Mouse (Mus musculus): ENCODE data around the gene Lix1.

Lix1 gene

DNA sequence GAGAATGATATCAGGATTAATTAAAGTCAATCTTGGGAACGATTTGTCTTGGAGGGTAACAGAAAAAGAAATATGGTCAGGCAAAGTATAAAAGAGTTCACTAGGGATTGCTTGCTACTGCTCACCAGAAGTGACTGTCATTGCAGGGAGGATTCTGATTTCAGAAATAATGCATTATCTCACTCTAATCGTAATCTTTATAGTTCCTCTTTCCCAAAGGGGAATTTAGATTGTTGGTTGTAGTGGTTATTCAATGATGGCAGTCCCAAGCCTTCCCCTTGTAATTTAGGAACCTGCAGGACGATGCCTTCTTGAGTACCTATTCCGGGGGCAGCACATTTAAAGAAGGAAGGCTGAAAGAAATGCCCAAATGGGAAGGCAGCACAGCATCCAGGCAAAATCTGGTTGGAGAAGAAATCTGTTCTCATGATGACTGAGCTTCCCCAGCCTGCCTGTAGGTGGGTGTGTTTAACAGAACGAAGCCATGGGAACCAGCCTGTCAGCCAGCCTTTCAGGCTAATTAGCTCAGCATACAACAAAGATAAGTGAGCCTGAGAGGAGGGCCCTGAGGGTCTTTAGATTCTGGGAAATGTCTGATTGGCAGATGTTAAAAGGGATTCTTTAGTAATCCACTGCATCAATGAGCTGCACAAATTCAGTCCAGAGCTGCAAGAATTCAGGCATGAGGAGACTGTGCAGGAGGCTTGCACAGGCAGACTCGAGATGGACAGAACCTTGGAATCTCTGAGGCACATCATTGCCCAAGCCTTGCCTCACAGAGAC is at the start of gene Lix1:
Lix1 (plus strand) TSS at position 451 of the 783 bp plus-strand sequence.
- peak; percentile 85 for DNase-seq

GRCm38 (mm10) chr17:17373550-17373917 is 28.9 kb upstream of the Lix1 start:
- no peak for DNase-seq

- peak; percentile 94 for DNase-seq
Measured at GRCm38 (mm10) chr17:17373918-17374910, 28.3 kb upstream of the Lix1 start, which contains the start of gene Riok2. Riok2 (plus strand) TSS chr17:17374309.

- DNase-seq: no peak
Measured at GRCm38 (mm10) chr17:17375581-17375980, 26.9 kb upstream of the Lix1 start.

GRCm38 (mm10) chr17:17383703-17384102 is 18.8 kb upstream of the Lix1 start:
- no peak for DNase-seq

- no peak for DNase-seq
Measured at GRCm38 (mm10) chr17:17384502-17384901, 18.0 kb upstream of the Lix1 start.

- DNase-seq: no peak
Measured at GRCm38 (mm10) chr17:17386117-17386516, 16.4 kb upstream of the Lix1 start.

- DNase-seq: no peak
Measured at GRCm38 (mm10) chr17:17391823-17392222, 10.6 kb upstream of the Lix1 start.

DNA sequence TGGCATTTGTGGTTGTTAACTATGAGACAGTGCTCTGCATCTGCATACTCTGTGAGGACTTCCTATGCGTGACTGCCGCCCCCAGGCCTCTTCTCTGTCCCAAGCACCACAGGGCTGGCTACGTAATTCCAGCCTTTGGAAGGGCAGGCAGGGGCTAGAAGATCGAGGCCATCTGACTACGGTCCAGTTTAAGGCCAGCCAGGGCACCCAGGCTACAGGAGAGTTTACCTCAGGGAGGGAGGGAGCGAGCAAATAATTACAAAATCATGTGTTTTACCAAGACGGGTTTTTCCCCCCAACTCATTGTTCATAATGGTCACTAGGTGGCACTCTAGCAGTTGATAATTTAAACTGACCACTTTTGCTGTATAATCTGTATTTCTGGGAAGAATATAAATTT is 9.6 kb upstream of the Lix1 start:
- DNase-seq: no peak

DNA sequence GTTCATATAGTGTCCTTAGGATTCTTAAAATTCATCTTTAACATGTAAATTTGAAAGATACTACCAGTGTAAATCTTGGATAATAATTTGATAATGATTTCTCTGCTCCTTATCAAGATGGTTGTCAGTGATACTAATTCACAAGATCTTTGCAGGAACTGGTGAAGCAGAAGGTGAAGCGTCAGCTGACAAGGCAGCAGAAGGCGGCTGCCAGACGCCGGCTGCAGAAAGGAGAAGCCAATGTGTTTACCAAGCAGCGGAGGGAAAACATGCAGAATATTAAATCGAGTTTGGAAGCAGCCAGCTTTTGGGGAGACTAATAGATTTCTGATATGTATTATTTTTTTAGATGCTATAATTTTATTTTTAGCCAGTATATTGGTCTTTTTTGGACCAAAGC is 9.2 kb upstream of the Lix1 start:
- no peak for DNase-seq

DNA sequence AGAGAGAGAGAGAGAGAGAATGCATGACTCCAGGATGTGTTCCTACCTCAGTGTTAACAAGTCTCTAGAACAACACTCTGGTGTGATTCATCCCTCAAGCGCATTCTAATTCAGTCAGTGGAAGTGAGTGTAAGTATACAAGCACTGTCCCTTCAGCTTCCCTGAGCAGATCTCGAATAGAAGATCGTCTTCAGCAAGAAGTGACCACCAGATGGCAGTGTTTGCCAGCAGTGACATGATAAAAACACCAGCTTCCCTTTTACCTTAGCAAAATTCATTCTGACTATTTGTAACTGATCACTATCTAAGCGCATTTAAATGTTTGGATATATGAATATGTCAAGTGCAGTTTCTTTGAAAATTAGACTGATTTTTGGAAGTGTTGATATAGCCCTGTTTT is 8.1 kb upstream of the Lix1 start:
- DNase-seq: peak; percentile 88

DNA sequence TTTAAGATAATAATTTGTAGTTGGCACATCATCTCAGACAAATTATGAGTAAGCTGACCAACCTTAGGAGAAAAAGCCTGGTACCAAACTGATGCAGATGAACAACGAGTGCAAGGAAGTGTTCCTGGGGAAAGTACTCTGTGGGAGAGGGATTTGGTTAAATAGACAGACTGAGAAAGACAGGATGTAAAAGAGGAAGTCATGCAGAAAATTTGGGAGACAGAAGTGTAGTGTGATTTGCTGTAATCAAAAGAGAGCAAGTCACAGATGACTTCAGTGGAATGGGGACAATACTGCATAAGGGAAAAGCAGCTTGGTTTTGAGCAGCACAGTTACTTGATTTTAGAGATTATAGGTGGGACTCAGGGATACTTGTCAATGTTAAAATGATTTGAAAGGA is 5.6 kb upstream of the Lix1 start:
- DNase-seq: no peak

DNA sequence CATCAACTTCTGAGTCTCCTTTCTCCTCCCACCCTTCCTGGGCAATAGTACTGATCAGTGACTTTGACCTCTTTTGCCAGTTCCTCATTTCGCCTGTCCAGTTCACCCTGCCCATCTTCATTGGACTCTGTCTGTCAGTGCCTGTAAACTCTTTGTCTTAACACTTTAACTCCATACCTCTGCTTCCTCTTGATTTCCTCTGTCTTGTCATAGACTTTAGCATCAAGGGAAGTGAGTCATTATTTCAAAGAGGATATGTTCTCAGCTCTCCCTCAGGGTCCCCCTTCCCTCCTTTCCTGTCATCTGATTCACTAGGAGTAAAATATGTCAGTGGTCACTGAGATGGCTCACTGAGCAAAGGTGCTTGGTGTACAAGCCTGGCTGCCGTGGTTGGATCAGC is 3.8 kb upstream of the Lix1 start:
- DNase-seq: no peak

GRCm38 (mm10) chr17:17403038-17403437 is 566 bp downstream of the Lix1 start:
- DNase-seq: peak; percentile 25

GRCm38 (mm10) chr17:17403578-17404112 is 1.2 kb downstream of the Lix1 start:
- DNase-seq: no peak

GRCm38 (mm10) chr17:17404811-17405544 is 2.5 kb downstream of the Lix1 start:
- peak; percentile 53 for DNase-seq

DNA sequence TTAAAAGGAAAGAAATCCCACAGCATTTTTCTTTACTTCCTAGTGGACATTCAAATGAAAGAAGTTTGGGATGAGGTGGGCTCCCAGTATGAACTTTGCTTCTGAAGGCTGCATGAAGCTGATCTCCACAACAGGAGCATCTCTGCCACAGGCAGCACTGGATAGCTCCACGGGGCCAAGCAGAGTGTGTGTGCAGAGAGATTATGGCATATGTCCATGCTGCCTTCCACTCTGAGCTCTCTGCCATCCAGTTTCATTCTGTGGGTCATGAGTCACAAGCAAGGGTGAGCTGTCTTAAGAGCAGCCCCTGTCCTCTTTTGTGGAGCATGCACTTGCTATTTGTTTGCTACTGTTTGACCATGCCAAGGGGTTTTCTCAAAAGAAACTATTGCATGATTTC is 3.1 kb downstream of the Lix1 start:
- no peak for DNase-seq

- no peak for DNase-seq
Measured at GRCm38 (mm10) chr17:17408137-17408536, 5.7 kb downstream of the Lix1 start.

GRCm38 (mm10) chr17:17408720-17409478 is 6.4 kb downstream of the Lix1 start:
- no peak for DNase-seq

GRCm38 (mm10) chr17:17409601-17410000 is 7.1 kb downstream of the Lix1 start:
- DNase-seq: no peak

DNA sequence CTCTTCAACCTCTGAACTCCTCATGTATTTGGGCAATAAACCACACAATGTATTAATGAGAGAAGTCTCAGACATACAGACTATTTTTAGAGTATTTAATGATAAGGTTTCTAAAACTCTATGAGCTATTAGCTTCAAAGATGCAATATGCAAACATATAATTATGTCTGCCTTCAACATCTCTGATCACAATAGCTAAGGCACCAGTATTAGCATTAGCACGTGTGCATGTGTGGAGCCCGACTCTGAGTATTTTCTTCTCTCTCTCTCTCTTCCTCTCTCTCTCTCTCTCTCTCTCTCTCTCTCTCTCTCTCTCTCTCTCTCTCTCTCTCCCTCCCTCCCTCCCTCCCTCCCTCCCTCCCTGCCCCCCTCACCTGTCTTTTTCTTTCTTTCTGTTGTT is 9.0 kb downstream of the Lix1 start:
- no peak for DNase-seq

- DNase-seq: no peak
Measured at GRCm38 (mm10) chr17:17412176-17412575, 9.7 kb downstream of the Lix1 start.
